Mouse (Mus musculus) heart, adult 9 months (tissue): Measurements from ENCODE around the gene Pfn1.
A peak's percentile ranks its signal among the peaks of the same experiment; 100 is the strongest.

Experiments
- DNase-seq, 2 experiments: peaks; one replicate each; pipeline ENCODE4 v3.0.0; 2022; ENCODE audit warnings: low spot score in 2 of 2

The Pfn1 gene

DNA sequence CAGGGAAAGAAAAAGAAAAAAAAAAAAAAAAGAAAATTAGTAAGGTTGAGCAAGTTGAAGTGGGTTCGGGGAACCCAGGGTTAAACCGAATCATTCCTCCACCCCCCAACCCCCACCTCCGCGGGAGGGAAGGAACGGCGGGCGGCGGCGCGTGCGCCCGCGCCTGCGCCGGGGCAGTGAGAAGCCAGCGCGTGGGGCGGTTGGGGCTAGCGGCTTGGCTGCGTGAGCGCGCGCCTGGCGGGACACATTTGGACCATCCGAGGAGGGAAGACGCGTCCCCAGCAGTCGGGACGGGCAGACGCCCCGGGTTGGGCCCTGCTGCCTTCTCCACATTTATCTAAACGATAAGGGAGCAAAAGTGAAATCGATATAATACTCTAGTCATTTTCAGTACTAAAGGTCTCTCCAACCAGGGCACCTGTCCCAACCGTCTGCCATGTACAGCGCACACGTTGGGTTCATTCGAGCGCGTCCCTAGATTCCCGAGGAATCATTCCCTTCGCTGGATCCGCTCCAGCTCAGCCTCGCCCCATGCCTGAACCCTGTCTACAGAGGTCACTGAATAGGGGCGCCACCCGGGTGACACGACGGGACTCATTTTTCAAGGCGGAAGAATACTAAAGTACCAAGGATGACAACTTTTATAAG is 603 bp upstream of the Pfn1 start:
- peak; percentile 82 to 83 for DNase-seq

DNA sequence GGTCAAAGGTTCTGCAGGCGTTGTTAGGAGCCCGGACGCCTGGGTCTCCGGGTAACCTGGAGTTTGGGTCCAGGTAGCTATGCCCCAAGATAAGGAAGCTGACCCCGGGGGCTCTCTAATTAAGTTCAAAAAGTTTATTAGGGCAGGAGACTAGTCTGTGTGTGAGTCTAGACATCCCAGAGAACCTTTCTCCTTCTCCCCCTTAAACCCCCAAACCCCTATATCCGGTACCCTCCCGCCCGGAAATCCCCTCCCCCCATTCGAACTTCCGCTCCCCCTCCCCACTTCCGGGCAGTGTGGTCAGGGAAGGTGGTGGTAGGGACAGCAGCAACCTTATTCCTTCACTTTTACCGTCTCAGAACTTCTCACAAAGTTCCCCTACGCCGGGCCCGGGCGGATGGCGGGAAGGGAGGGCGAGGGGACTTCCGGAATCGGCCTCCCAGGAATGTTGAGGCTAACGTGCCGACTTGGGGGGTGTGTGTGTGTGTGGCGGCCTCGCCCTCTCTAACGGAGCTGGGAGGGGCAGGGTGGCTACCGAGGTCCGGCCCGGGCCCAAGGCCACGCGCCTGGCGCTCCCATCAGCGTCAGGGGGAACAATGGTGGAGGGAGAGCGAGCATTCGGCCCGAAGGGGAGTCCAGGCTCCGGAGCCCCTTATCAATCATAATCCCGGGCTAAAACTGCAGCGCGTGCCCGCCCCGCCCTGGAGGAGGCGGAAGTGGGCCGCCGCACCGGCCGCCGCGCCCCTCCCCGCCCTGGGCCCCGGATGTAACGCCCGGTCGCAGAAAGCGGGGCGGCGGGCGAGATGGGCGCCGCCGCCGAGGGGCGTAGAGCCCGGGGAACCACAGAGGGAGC is 873 bp downstream of the Pfn1 start:
- peak; percentile 64 to 70 for DNase-seq

DNA sequence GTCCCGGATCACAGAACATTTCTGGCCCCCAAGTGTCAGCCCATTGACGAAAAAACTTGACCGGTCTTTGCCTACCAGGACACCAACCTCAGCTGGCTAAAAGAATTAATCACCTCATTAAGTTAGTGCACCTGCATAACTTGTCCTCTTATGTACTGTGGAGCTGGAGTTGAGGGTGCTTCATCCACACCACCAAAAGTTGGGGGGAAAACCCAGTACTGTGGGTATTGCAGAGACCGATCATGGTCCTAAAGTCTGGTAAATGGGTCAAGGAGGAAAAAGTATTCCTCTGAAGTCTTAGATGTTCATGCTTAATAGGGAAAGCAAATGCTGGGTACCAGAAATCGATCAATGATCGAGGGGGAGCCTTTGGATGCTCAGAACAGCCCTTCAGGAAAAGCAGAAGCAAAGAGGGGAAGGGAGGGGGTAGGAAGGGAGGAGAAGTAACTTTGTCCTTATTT is 1.5 kb downstream of the Pfn1 start:
- no peak for DNase-seq

- no peak for DNase-seq
These were observed 2.2 kb downstream of the Pfn1 start for GRCm38 (mm10) chr11:70652029-70652883.

DNA sequence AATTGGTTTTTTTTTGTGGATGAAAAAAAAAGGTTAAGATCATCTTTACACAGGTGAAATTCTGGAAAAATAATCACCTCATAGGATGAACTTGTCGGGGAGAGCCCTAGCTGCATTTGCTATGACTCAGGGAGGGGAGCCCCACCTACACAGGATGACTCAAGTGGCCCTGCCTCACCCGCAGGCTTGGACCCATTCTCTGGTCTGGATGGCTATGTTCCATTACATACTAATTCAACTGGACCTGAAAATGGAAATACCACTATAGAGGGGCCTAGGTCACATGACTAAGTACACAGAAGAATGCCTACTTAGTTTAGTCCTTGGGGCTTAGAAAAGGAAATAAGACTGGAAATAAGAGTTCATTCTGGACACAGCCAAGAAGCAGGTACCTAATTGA is 3.1 kb downstream of the Pfn1 start:
- no peak for DNase-seq

DNA sequence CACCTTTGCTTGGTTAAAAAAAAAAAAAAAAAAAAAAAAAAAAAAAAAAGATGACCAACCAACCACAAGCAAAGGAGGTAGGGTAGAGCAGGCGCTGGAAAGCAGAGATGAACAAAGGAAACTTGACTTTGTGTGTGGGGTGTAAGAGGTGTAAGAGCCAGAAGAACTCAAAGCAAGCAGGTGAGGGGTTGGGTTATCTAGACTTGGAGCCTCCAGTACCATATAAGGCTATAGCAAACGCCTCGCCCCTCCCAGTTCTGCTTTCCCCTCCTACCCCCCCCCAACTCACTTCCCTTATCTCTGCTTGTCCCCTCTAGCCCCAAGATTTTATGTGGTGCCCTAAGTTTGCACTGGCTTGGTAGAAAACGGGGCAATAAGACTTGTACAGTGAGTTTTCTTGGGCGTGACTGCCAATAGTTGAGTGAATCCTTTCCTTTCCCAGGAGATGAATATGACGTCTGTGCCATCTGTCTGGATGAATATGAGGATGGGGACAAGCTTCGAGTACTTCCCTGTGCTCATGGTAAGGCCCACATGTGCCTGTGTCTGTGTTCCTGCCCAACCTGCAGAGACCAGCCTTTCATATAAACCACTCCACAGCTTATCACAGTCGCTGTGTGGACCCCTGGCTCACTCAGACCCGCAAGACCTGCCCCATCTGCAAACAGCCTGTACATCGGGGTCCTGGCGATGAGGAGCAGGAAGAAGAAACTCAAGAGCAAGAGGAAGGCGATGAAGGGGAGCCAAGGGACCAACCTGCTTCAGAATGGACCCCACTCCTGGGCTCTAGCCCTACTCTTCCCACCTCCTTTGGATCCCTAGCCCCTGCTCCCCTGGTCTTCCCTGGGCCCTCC is 3.9 kb downstream of the Pfn1 start:
- DNase-seq, result no peak

DNA sequence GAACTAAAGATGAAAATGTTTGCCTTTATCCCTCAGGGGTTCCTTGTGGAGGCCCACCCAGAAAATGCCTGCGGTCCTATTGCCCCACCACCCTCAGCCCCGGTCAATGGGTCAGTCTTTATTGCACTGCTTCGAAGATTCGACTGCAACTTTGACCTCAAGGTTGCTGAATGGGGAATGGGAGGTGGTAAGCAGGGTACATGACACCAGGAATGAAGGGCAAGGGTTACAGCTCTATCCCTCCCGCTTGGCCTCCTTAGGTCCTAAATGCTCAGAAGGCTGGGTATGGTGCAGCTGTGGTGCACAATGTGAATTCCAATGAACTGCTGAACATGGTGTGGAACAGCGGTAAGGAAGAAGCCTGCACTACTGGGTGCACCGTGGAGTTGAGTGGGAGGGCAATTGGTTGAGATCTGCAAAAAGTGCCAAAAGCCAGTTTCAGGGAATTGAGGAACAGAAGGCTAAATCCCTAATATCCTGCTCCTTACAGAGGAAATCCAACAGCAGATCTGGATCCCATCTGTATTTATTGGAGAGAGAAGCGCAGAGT is 5.2 kb downstream of the Pfn1 start:
- no peak for DNase-seq

GRCm38 (mm10) chr11:70648512-70648911 is 5.9 kb downstream of the Pfn1 start:
- DNase-seq, result no peak

- peak in 1 of 2 experiments; percentile 17 for DNase-seq
These were observed 6.6 kb downstream of the Pfn1 start for GRCm38 (mm10) chr11:70647716-70648420.

GRCm38 (mm10) chr11:70646691-70647650 is 7.5 kb downstream of the Pfn1 start, which contains the start of the genes Rnf167 and Slc25a11:
Gene Rnf167, plus strand, starts transcription at chr11:70647235.
Gene Slc25a11, minus strand, starts transcription at chr11:70647479.
- DNase-seq, result peak; percentile 95 to 97

DNA sequence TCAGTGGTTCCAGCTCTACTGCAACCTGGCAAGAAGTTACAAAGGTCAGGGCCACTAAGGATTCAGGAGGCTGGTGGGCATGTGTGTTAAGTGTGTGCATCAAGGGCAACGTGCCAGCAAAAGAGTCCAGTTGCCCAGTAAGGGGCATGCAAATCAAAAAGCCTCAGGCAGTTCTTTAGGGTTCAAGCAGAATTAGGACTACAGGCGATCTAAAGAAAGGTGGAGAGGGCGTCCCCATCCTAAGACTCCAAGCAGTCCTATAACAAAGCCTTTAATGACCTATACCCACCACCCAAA is 8.2 kb downstream of the Pfn1 start:
- DNase-seq, result no peak

DNA sequence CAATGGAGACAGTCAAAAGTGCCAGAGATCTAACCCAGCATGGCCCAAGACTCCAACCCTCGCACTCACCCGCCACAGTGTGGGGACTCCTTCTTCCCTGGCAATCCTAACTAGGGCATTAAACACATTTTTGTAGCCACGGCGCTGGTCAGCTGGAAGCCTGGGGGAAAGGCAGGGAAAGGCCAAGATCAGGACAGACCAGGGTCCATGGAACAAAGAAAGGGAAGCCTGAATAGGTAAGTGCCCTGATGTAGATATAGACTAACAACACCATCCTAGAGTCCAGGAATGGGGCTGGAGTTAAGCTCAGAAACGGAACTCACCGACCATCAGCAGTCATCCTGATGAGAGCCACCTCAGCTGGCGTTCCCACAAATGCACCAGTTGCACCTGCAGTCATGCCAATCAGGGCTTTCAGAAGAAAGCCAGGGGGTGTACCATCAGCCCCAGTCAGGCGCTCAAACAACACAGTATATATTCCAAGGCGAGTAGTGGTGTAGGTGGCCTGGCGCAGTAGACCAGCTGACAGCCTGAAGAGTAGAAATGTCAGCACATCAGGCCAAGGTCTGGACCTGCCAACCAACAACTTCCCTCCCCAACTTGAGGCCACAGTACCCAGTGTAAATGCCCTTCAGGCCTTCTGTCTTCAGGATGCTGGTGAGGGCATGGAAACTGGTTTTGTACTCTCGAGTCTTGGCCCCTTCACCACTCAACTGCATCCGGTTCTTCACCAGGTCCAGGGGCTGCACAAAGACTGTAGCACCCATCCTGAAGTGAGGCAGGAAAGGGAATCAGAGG is 8.8 kb downstream of the Pfn1 start:
- peak in 1 of 2 experiments; percentile 35 for DNase-seq

GRCm38 (mm10) chr11:70644564-70645103 is 9.8 kb downstream of the Pfn1 start:
- no peak for DNase-seq

GRCm38 (mm10) chr11:70643051-70643450 is 11.4 kb downstream of the Pfn1 start:
- DNase-seq, result no peak

- DNase-seq, result no peak
These were observed 13.2 kb downstream of the Pfn1 start for GRCm38 (mm10) chr11:70641241-70641640.

DNA sequence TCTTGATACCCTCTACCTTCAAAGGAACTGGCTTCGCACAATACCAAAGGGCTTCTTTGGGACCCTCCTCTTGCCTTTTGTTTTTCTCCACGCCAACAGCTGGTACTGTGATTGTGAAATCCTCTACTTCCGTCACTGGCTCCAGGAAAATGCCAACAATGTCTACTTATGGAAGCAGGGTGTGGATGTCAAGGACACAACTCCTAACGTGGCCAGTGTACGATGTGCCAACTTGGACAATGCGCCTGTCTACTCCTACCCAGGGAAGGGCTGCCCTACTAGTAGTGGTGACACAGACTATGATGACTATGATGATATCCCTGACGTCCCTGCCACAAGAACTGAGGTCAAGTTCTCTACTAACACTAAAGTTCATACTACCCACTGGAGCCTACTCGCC is 14.5 kb downstream of the Pfn1 start:
- no peak for DNase-seq

GRCm38 (mm10) chr11:70638714-70639278 is 15.6 kb downstream of the Pfn1 start, which contains the start of gene Gp1ba:
Gene Gp1ba, plus strand, starts transcription at chr11:70639122.
- no peak for DNase-seq

- no peak for DNase-seq
These were observed 16.2 kb downstream of the Pfn1 start for GRCm38 (mm10) chr11:70638293-70638692.
